Mouse (Mus musculus) lung, embryonic 14.5 days (tissue): ENCODE results near the gene Gnaq. TPM values are rescaled to one million over a fixed set of nuclear protein-coding genes. Genes with fewer than 3 reads are reported as not detected.
A peak's percentile ranks its signal among the peaks of the same experiment; 100 is the strongest.
"Not testable (repeated sequence)": the region's sequence is repeated elsewhere in the genome, so short reads cannot be mapped to it uniquely, and the experiment has no call there.

Source experiments
- ATAC-seq: fragments of 200-750 bp; cut with Nextera tagmentation; 2 replicates; pipeline ENCODE4 v1.8.0; 2017; ENCODE audit warnings: mild to moderate bottlenecking, moderate TSS enrichment, moderate library complexity; ENCODE audit not compliant: insufficient read depth
- DNase-seq: peaks from one replicate; pipeline ENCODE4 v3.0.0-alpha.2; 2015
- H3K27ac ChIP-seq: fragments of 300-500 bp; sonication (generic); 2 replicates; pipeline ENCODE4 v1.5.1; 2014; ENCODE audit warnings: low read depth, mild to moderate bottlenecking, moderate library complexity
- H3K27me3 ChIP-seq: fragments of 300-500 bp; sonication (generic); 2 replicates; pipeline ENCODE4 v1.6.1; 2014; ENCODE audit warnings: low read length, control low read depth; ENCODE audit not compliant: insufficient read depth
- H3K36me3 ChIP-seq: fragments of 300-500 bp; sonication (generic); 2 replicates; pipeline ENCODE4 v1.6.1; 2014; ENCODE audit warnings: control low read depth; ENCODE audit not compliant: insufficient read depth
- H3K4me1 ChIP-seq: fragments of 300-500 bp; sonication (generic); 2 replicates; pipeline ENCODE4 v1.6.1; 2014; ENCODE audit warnings: antibody characterized with exemption, control low read depth; ENCODE audit not compliant: insufficient read depth
- H3K4me2 ChIP-seq: fragments of 300-500 bp; sonication (generic); 2 replicates; pipeline ENCODE4 v1.6.1; 2014; ENCODE audit warnings: mild to moderate bottlenecking
- H3K4me3 ChIP-seq: fragments of 300-500 bp; sonication (generic); 2 replicates; pipeline ENCODE4 v1.5.1; 2014; ENCODE audit warnings: low read depth, low read length
- H3K9ac ChIP-seq: fragments of 300-500 bp; sonication (generic); 2 replicates; pipeline ENCODE4 v1.6.1; 2014
- H3K9me3 ChIP-seq: fragments of 300-500 bp; sonication (generic); 2 replicates; pipeline ENCODE4 v1.6.1; 2016; ENCODE audit warnings: low read depth, low read length, control low read depth
- CTCF ChIP-seq: IDR thresholded peaks from 2 replicates; pipeline ENCODE4 v1.5.1; 2016; ENCODE audit warnings: antibody characterized with exemption, low read depth
- WGBS: fragments of 180-500 bp; shearing (Covaris S2); extraction: QIAGEN DNeasy Blood & Tissue Kit; methylation state at CpG from one replicate; pipeline ENCODE4 v1.1.7; 2014; 5-methylcytosine and 5-hydroxymethylcytosine counted together
- polyA plus RNA-seq: library from polyadenylated mRNA; unstranded; fragments of >200 nt; fragmentation: Nextera tagmentation; extraction: Ambion mirVana; gene quantifications from 2 replicates; pipeline ENCODE4 v1.2.1, GENCODE M21; 2014

The Gnaq gene
- 15.9 and 16.1 TPM in 2 replicates for polyA plus RNA-seq

DNA sequence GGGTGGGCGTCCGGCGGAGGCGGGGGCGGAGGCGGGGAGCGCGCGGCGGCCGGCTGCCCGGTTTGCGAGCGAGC lies at the start of gene Gnaq:
Gene Gnaq, plus strand, starts transcription at position 41 of the 74 bp plus-strand sequence.
- WGBS = 0% methylated on average over 13 of the region's 14 CpGs
- no peaks in the 10 kb centered on the region for H3K36me3 ChIP-seq
- H3K4me1 ChIP-seq = peaks cover 18% of the 10 kb centered on the region
- H3K4me2 ChIP-seq = peak within 1 kb of the TSS; percentile 74
- H3K27me3 ChIP-seq = no peaks in the 10 kb centered on the region
- ATAC-seq (no peak), DNase-seq (no peak)
- no peak for TF ChIP-seq CTCF
- H3K9me3 ChIP-seq = no peaks in the 10 kb centered on the region
- H3K9ac ChIP-seq = peak within 1 kb of the TSS; percentile 98
- H3K27ac ChIP-seq = peak within 1 kb of the TSS; percentile 99
- H3K4me3 ChIP-seq = peak within 1 kb of the TSS; percentile 94

DNA sequence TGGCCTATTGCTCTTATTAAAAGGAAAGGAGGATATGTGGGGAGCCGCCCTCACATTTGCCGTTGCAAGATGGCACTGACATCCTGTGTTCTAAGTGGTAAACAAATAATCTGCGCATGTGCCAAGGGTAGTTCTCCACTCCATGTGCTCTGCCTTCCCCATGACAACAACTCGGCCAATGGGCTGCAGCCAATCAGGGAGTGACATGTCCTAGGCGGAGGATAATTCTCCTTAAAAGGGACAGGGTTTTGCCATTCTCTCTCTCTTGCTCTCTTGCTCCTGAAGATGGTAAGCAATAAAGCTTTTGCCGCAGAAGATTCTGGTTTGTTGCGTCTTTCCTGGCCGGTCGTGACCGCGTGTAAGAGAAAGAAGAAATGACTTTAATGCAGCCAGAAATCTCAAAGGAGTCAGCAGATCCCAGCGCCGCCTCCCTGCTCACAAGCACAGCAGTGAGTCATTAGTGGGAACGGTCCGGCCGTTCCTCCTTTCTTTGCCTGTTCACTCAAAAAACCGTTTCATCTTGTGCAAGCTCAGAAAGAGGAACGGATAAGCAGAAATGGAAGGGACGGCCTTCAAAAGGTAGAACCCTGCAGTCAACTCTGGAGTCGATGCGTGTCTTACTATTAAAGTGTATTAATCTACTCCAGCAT lies 48.5 kb upstream of the Gnaq start:
- not testable (repeated sequence) for H3K27me3 ChIP-seq, H3K27ac ChIP-seq, H3K9me3 ChIP-seq, H3K4me3 ChIP-seq, H3K9ac ChIP-seq, ATAC-seq, H3K4me1 ChIP-seq, H3K36me3 ChIP-seq, H3K4me2 ChIP-seq
- WGBS = 92% methylated on average over 20 of the region's 21 CpGs
- peak; percentile 5 for DNase-seq

DNA sequence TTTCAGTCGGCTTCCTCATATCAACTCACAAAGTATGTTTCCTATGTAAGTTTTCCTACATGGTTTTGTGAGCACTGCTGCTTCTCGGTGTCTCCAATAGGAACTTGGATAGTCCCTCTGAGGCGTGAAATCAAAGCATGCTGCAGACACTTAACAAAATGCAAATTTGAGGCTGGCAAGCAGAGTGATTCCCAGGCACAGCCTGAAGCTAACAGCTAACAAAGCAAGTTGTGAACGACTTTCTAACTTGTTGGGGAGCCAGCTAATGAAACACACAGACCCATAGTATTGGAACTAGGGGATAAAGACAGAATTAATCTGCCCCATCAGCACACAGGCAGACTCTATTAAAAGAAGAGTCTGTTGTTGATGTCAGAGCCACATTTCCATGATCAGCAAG lies 47.4 kb upstream of the Gnaq start:
- WGBS = 71% methylated on average over 4 of the region's 4 CpGs
- DNase-seq (no peak), ATAC-seq (no peak)
- H3K9ac ChIP-seq = no peak overlapping the region
- H3K27ac ChIP-seq = no peak overlapping the region
- TF ChIP-seq CTCF = no peak
- no peak overlapping the region for H3K4me3 ChIP-seq
- H3K27me3 ChIP-seq = no peaks in the 10 kb centered on the region
- H3K36me3 ChIP-seq = no peaks in the 10 kb centered on the region
- H3K9me3 ChIP-seq = no peaks in the 10 kb centered on the region
- H3K4me1 ChIP-seq = no peaks in the 10 kb centered on the region
- no peak overlapping the region for H3K4me2 ChIP-seq

DNA sequence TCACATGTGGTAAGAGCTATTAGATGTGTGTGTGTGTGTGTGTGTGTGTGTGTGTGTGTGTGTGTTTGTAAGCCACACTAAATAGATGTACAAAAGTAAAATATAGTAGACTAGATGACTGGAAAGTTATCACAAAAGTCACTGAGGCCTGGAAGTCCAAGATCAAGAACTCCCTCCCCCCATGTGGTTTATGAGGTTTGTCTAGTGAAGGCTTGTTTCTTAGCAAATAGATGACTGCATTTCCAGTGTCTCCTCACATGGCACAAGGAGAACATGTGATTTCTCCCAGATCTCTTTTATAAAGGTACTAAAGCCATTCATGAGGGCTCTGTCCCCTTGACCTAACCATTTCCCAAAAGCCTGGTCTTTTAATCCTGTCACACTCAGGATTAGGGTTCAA lies 46.5 kb upstream of the Gnaq start:
- H3K4me1 ChIP-seq = no peaks in the 10 kb centered on the region
- no peak overlapping the region for H3K9ac ChIP-seq
- DNase-seq (no peak), ATAC-seq (no peak)
- no peaks in the 10 kb centered on the region for H3K9me3 ChIP-seq
- no peaks in the 10 kb centered on the region for H3K27me3 ChIP-seq
- H3K27ac ChIP-seq = no peak overlapping the region
- no peaks in the 10 kb centered on the region for H3K36me3 ChIP-seq
- no peak overlapping the region for H3K4me2 ChIP-seq
- H3K4me3 ChIP-seq = no peak overlapping the region
- TF ChIP-seq CTCF = no peak

DNA sequence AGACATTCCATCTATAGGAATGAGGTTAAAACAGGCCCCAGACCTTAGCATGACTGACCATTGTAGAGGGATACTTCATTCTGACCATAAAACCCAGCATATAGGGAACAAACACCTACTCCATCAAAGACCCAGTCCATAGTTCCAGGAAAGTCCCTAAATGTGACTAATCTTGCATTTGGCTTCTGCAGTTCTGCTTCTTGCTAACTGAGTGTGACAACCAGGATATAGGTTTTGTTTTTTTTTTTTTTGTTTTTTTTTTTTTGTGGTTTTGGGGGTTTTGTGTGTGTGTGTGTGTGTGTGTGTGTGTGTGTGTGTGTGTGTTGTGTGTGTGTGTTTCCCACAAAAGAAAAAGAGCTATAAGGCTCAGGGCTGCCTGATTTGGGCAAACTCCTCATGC lies 46.0 kb upstream of the Gnaq start:
- no peak overlapping the region for H3K4me3 ChIP-seq
- H3K9ac ChIP-seq = no peak overlapping the region
- H3K27me3 ChIP-seq = no peaks in the 10 kb centered on the region
- no peaks in the 10 kb centered on the region for H3K36me3 ChIP-seq
- H3K9me3 ChIP-seq = no peaks in the 10 kb centered on the region
- no peak overlapping the region for H3K4me2 ChIP-seq
- H3K27ac ChIP-seq = no peak overlapping the region
- no peaks in the 10 kb centered on the region for H3K4me1 ChIP-seq
- DNase-seq (no peak), ATAC-seq (no peak)
- TF ChIP-seq CTCF = no peak

DNA sequence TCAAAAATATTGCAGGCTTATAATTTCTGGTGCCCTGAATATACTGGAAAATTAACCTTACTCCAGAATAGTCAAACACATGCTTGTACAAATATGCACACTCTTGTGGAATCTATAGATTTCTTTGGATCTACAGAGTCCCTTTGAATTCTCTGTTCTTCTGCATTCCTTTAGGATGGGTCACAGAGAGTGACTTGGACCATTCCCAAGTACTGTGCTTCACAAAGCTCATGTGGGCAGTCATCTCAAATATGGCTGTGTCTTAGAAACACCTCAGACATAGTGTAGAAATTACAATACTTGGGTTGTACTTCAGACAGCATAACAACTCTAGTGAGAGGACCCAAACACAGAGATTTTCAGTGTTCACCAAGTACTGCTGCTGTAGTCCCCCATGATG lies 45.2 kb upstream of the Gnaq start:
- Histone ChIP-seq H3K27ac (peak overlapping the region; percentile 36; the same call in 1 of the 2 replicates), H3K36me3 (no peaks in the 10 kb centered on the region), H3K9me3 (no peaks in the 10 kb centered on the region), H3K4me2 (no peak overlapping the region), H3K4me1 (no peaks in the 10 kb centered on the region), H3K9ac (no peak overlapping the region), H3K27me3 (no peaks in the 10 kb centered on the region), H3K4me3 (no peak overlapping the region)
- ATAC-seq = no peak
- peak; percentile 45 for DNase-seq
- TF ChIP-seq CTCF = no peak

DNA sequence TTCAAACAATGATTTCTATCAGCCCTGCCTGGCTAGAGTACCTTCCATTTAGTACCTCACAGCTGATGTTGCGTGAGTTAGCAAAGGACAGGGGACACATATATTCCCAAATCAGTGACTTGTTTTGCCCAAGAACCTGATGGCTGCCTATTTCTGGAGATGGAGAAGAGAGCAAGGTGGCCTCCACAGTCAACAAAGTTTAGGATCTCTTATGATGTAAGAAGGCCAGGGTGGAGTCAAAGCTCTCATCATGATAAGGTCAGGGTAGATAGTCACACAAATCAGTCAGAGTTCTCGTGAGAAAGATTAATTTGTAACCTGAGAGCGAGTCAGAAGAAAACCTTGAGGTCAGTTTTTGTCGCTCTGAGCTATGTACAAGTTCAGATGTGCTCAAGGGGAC lies 39.0 kb upstream of the Gnaq start:
- no peaks in the 10 kb centered on the region for H3K4me1 ChIP-seq
- ATAC-seq = no peak
- WGBS = 52% methylated on average over 4 of the region's 4 CpGs

DNA sequence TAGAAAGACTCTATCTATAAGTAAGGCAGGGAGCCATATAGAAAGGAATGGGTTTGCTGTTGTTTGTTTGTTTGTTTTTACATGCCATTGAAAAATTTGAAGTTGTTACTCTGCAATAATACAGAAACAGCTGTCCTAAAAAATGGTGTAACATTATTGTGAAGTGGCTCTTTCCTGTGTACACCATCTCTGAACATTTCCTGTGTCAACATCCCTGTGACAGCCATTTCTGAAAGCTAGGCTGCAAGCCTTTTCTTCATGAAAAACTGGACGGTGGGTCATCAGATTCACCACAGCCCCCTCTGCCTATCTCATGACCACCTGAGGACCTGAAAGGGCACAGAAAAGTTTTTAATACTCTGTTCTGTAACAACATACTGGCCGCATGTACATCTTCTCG lies 22.7 kb upstream of the Gnaq start:
- 73% methylated on average over 3 of the region's 3 CpGs for WGBS
- H3K36me3 ChIP-seq = no peaks in the 10 kb centered on the region
- DNase-seq (no peak), ATAC-seq (no peak)
- H3K27me3 ChIP-seq = no peaks in the 10 kb centered on the region
- no peak overlapping the region for H3K9ac ChIP-seq
- no peak for TF ChIP-seq CTCF
- H3K4me1 ChIP-seq = no peaks in the 10 kb centered on the region
- no peak overlapping the region for H3K27ac ChIP-seq
- no peak overlapping the region for H3K4me2 ChIP-seq
- no peaks in the 10 kb centered on the region for H3K9me3 ChIP-seq
- H3K4me3 ChIP-seq = no peak overlapping the region

More for the DNA sequence above, 39.0 kb upstream of the Gnaq start:
- TF ChIP-seq CTCF = no peak
- Histone ChIP-seq H3K9ac (no peak overlapping the region), H3K9me3 (no peaks in the 10 kb centered on the region; the same call in 1 of the 2 replicates), H3K36me3 (no peaks in the 10 kb centered on the region), H3K4me2 (no peak overlapping the region), H3K27me3 (no peaks in the 10 kb centered on the region), H3K27ac (no peak overlapping the region), H3K4me3 (no peak overlapping the region)
- no peak for DNase-seq
